Mouse (Mus musculus): ENCODE results near the gene Tmprss12. TPM values are rescaled to one million over a fixed set of nuclear protein-coding genes. Genes with fewer than 3 reads are reported as not detected.

Tmprss12 gene
- polyA plus RNA-seq, 2 experiments, result not detected

- Histone ChIP-seq H3K4me3 (ENCODE audit: insufficient read depth in 1 of 2, low read depth in 2 of 2, low read length in 2 of 2) (no peak overlapping the region), H3K27ac (no peak overlapping the region), H3K36me3 (replicated peaks; ENCODE audit: control insufficient read depth, insufficient read depth, low read depth) (no peaks in the 10 kb centered on the region), H3K4me1 (replicated peaks; ENCODE audit: control insufficient read depth in 2 of 2, insufficient read depth in 2 of 2, low read length in 1 of 2) (no peaks in the 10 kb centered on the region), H3K27me3 (ENCODE audit: control insufficient read depth, insufficient read depth, low read length) (no peaks in the 10 kb centered on the region), H3K4me2 (ENCODE audit: low read depth) (no peak overlapping the region), H3K9ac (replicated peaks) (no peak overlapping the region), H3K9me3 (ENCODE audit: control insufficient read depth, low read length) (no peaks in the 10 kb centered on the region)
- 71% methylated on average over 7 of the region's 7 CpGs for WGBS (ENCODE audit: insufficient replicate concordance)
- no peak for TF ChIP-seq CTCF (IDR thresholded peaks at IDR 0.05; ENCODE audit: low read depth)
- TF ChIP-seq EP300 (IDR thresholded peaks at IDR 0.05; ENCODE audit: low read depth), result no peak
- ATAC-seq (ENCODE audit: insufficient read depth) (no peak), DNase-seq (ENCODE audit: low read depth in 3 of 3, low spot score in 3 of 3) (no peak)
Observed at GRCm38 (mm10) chr15:100274790-100275559, 5.7 kb upstream of the Tmprss12 start.

DNA sequence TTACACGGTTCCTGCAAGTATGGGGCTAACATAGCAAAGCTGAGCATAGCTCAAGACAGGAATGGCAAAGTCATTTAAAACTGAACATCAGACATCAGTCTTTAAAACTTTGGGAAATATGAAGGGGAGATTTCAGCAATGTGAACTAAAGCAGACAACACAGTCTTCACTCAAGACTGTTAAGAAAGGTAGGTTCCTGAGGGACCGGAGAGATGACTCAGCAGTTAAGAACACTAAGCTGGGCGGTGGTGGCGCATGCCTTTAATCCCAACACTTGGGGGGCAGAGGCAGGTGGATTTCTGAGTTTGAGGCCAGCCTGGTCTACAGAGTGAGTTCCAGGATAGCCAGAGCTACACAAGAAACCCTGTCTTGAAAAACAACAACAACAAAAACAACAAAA, 4.2 kb upstream of the Tmprss12 start:
- no peaks in the 10 kb centered on the region for H3K4me1 ChIP-seq (replicated peaks; ENCODE audit: control insufficient read depth in 2 of 2, insufficient read depth in 2 of 2, low read length in 1 of 2)
- ATAC-seq (ENCODE audit: insufficient read depth) (no peak), DNase-seq (ENCODE audit: low read depth in 3 of 3, low spot score in 3 of 3) (no peak)
- H3K27me3 ChIP-seq (ENCODE audit: control insufficient read depth, insufficient read depth, low read length), result no peaks in the 10 kb centered on the region
- no peaks in the 10 kb centered on the region for H3K36me3 ChIP-seq (replicated peaks; ENCODE audit: control insufficient read depth, insufficient read depth, low read depth)
- no peaks in the 10 kb centered on the region for H3K9me3 ChIP-seq (ENCODE audit: control insufficient read depth, low read length)
- no peak for TF ChIP-seq EP300 (IDR thresholded peaks at IDR 0.05; ENCODE audit: low read depth)
- WGBS (ENCODE audit: insufficient replicate concordance), result 78% methylated on average over 4 of the region's 4 CpGs
- H3K4me3 ChIP-seq (ENCODE audit: insufficient read depth in 1 of 2, low read depth in 2 of 2, low read length in 2 of 2), result no peak overlapping the region
- no peak overlapping the region for H3K27ac ChIP-seq
- H3K9ac ChIP-seq (replicated peaks), result no peak overlapping the region
- no peak overlapping the region for H3K4me2 ChIP-seq (ENCODE audit: low read depth)

DNA sequence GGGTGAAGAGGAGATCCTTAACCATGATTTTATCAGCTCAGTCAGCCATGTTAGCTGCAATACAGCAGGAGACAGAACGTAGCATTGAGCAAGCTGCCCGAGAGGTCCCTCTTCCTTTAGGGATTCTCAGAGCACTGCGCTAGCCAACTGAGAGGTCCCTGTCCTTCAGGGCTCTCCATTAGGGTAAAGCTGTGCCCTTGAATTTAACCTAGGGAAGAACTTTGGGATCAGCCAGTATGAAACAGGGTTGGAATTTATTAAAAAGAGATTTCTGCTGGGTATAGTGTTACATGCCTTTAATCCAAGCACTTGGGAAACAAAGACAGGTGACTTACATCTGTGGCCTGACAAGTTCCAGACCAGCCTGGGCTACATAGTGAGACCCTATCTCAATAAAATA, 3.1 kb upstream of the Tmprss12 start:
- H3K27ac ChIP-seq, result no peak overlapping the region
- H3K27me3 ChIP-seq (ENCODE audit: control insufficient read depth, insufficient read depth, low read length), result no peaks in the 10 kb centered on the region
- 72% methylated on average over 3 of the region's 3 CpGs for WGBS (ENCODE audit: insufficient replicate concordance)
- no peak overlapping the region for H3K4me3 ChIP-seq (ENCODE audit: insufficient read depth in 1 of 2, low read depth in 2 of 2, low read length in 2 of 2)
- no peak overlapping the region for H3K4me2 ChIP-seq (ENCODE audit: low read depth)
- DNase-seq (ENCODE audit: low read depth in 3 of 3, low spot score in 3 of 3) (no peak), ATAC-seq (ENCODE audit: insufficient read depth) (no peak)
- no peaks in the 10 kb centered on the region for H3K9me3 ChIP-seq (ENCODE audit: control insufficient read depth, low read length)
- no peak overlapping the region for H3K9ac ChIP-seq (replicated peaks)
- no peaks in the 10 kb centered on the region for H3K4me1 ChIP-seq (replicated peaks; ENCODE audit: control insufficient read depth in 2 of 2, insufficient read depth in 2 of 2, low read length in 1 of 2)
- no peaks in the 10 kb centered on the region for H3K36me3 ChIP-seq (replicated peaks; ENCODE audit: control insufficient read depth, insufficient read depth, low read depth)
- TF ChIP-seq CTCF (IDR thresholded peaks at IDR 0.05; ENCODE audit: low read depth) (no peak), EP300 (IDR thresholded peaks at IDR 0.05; ENCODE audit: low read depth) (no peak)

DNA sequence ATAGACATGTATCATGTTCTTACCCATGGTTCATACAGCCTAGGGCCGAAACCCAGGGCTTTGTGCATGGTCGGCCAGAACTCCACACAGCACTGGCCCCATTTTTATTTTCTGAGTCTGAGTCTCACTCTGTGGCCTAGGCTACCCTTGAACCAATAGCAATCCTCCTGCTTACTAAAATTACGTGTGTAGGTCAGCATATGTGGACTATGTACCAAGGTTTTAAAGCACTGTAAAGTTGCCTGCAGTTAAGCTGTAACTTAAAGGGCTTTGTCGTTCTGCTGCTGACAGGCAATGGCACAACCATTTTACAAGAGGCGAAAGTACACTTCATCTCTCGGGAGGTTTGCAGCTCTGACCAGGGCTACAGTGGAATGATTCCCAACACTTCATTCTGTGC, 8.3 kb downstream of the Tmprss12 start:
- no peak for TF ChIP-seq CTCF (IDR thresholded peaks at IDR 0.05; ENCODE audit: low read depth)
- TF ChIP-seq EP300 (IDR thresholded peaks at IDR 0.05; ENCODE audit: low read depth), result no peak
- no peak overlapping the region for H3K27ac ChIP-seq
- no peak for ATAC-seq (ENCODE audit: insufficient read depth)
- WGBS (ENCODE audit: insufficient replicate concordance), result 77% methylated on average over 6 of the region's 6 CpGs
- no peaks in the 10 kb centered on the region for H3K4me1 ChIP-seq (replicated peaks; ENCODE audit: control insufficient read depth in 2 of 2, insufficient read depth in 2 of 2, low read length in 1 of 2)
- H3K36me3 ChIP-seq (replicated peaks; ENCODE audit: control insufficient read depth, insufficient read depth, low read depth), result no peaks in the 10 kb centered on the region
- no peak for DNase-seq (ENCODE audit: low read depth in 3 of 3, low spot score in 3 of 3)
- no peak overlapping the region for H3K4me2 ChIP-seq (ENCODE audit: low read depth)
- H3K4me3 ChIP-seq (ENCODE audit: insufficient read depth in 1 of 2, low read depth in 2 of 2, low read length in 2 of 2), result no peak overlapping the region
- H3K9me3 ChIP-seq (ENCODE audit: control insufficient read depth, low read length), result no peaks in the 10 kb centered on the region
- H3K27me3 ChIP-seq (ENCODE audit: control insufficient read depth, insufficient read depth, low read length), result no peaks in the 10 kb centered on the region
- no peak overlapping the region for H3K9ac ChIP-seq (replicated peaks)

DNA sequence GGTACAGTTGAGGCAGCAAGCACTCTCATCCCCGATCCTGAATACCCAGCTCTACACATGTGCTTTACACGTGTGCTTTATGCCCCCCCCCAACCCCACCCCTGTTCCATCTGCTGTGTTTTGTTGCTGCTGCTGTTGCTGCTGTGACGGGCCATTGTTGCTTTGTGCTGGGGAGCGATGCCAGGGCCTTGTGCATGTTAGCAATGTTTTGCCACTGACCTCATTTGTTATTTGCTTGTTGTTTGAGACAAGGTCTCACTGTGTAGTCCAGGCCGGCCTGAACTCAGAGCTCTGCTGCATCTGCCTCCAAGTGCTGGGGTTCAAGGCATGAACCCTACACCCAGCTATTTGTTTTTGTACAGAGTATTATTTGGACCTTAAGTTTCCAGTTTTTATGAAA, 10.2 kb downstream of the Tmprss12 start:
- no peak overlapping the region for H3K27ac ChIP-seq
- H3K4me1 ChIP-seq (replicated peaks; ENCODE audit: control insufficient read depth in 2 of 2, insufficient read depth in 2 of 2, low read length in 1 of 2), result no peaks in the 10 kb centered on the region
- H3K4me2 ChIP-seq (ENCODE audit: low read depth), result no peak overlapping the region
- ATAC-seq (ENCODE audit: insufficient read depth) (no peak), DNase-seq (ENCODE audit: low read depth in 3 of 3, low spot score in 3 of 3) (no peak)
- H3K36me3 ChIP-seq (replicated peaks; ENCODE audit: control insufficient read depth, insufficient read depth, low read depth), result no peaks in the 10 kb centered on the region
- H3K9me3 ChIP-seq (ENCODE audit: control insufficient read depth, low read length), result no peaks in the 10 kb centered on the region
- TF ChIP-seq EP300 (IDR thresholded peaks at IDR 0.05; ENCODE audit: low read depth) (no peak), CTCF (IDR thresholded peaks at IDR 0.05; ENCODE audit: low read depth) (no peak)
- no peak overlapping the region for H3K4me3 ChIP-seq (ENCODE audit: insufficient read depth in 1 of 2, low read depth in 2 of 2, low read length in 2 of 2)
- H3K9ac ChIP-seq (replicated peaks), result no peak overlapping the region
- H3K27me3 ChIP-seq (ENCODE audit: control insufficient read depth, insufficient read depth, low read length), result no peaks in the 10 kb centered on the region
- 64% methylated on average over 5 of the region's 5 CpGs for WGBS (ENCODE audit: insufficient replicate concordance)

Measured in liver, embryonic 14.5 days (tissue).